Mouse (Mus musculus): ENCODE data around the gene Flot1. TPM values are rescaled to one million over a fixed set of nuclear protein-coding genes. Genes with fewer than 3 reads are reported as not detected.
A peak's percentile ranks its signal among the peaks of the same experiment; 100 is the strongest.
"Not testable (repeated sequence)": the region's sequence is repeated elsewhere in the genome, so short reads cannot be mapped to it uniquely, and the experiment has no call there.

Gene Flot1
- polyA plus RNA-seq, 1 experiment from 2014 or later: 53.7 TPM

GRCm38 (mm10) chr17:35832400-35833238, 9.6 kb downstream of the Flot1 start:
- Histone ChIP-seq H3K9ac (no peak overlapping the region), H3K36me3 (replicated peaks) (peaks cover 60% of the 10 kb centered on the region), H3K27me3 (no peaks in the 10 kb centered on the region), H3K4me3 (replicated peaks) (no peak overlapping the region), H3K4me2 (no peak overlapping the region), H3K27ac (no peak overlapping the region), H3K4me1 (peaks cover 36% of the 10 kb centered on the region), H3K9me3 (no peaks in the 10 kb centered on the region)
- no peak for ATAC-seq (ENCODE audit: low FRiP score)
- WGBS: 70% methylated on average over 8 of the region's 8 CpGs

GRCm38 (mm10) chr17:35833239-35833751, 10.3 kb downstream of the Flot1 start:
- Histone ChIP-seq H3K4me1 (peaks cover 36% of the 10 kb centered on the region), H3K4me3 (replicated peaks) (no peak overlapping the region), H3K27ac (no peak overlapping the region), H3K36me3 (replicated peaks) (peaks cover 54% of the 10 kb centered on the region), H3K9ac (no peak overlapping the region), H3K27me3 (no peaks in the 10 kb centered on the region), H3K4me2 (no peak overlapping the region; the same call in 1 of the 2 replicates), H3K9me3 (no peaks in the 10 kb centered on the region)
- 24% methylated on average over 5 of the region's 5 CpGs for WGBS
- no peak for ATAC-seq (ENCODE audit: low FRiP score)

- peak overlapping the region; percentile 80 for H3K4me2 ChIP-seq
- H3K4me3 ChIP-seq (replicated peaks): peak overlapping the region; percentile 20; the same call in 1 of the 2 replicates
- peak overlapping the region; percentile 38; the same call in 1 of the 2 replicates for H3K27ac ChIP-seq
- H3K4me1 ChIP-seq: peaks cover 38% of the 10 kb centered on the region
- no peaks in the 10 kb centered on the region for H3K27me3 ChIP-seq
- H3K9me3 ChIP-seq: no peaks in the 10 kb centered on the region
- H3K9ac ChIP-seq: no peak overlapping the region
- H3K36me3 ChIP-seq (replicated peaks): peaks cover 54% of the 10 kb centered on the region
- no peak for ATAC-seq (ENCODE audit: low FRiP score)
- 56% methylated on average over 5 of the region's 5 CpGs for WGBS
Measured at GRCm38 (mm10) chr17:35833894-35834293, 10.9 kb downstream of the Flot1 start.

GRCm38 (mm10) chr17:35834696-35835422, 11.8 kb downstream of the Flot1 start:
- ATAC-seq (ENCODE audit: low FRiP score): no peak
- Histone ChIP-seq H3K36me3 (replicated peaks) (peaks cover 54% of the 10 kb centered on the region), H3K9me3 (no peaks in the 10 kb centered on the region), H3K9ac (peak overlapping the region; percentile 99), H3K4me3 (replicated peaks) (peak overlapping the region; percentile 82), H3K4me2 (peak overlapping the region; percentile 80), H3K27me3 (no peaks in the 10 kb centered on the region), H3K4me1 (peaks cover 43% of the 10 kb centered on the region), H3K27ac (0 out of 2 replicates have a peak overlapping the region, but pooled peaks have one; percentile 56)
- 77% methylated on average over 26 of the region's 26 CpGs for WGBS

- peak overlapping the region; percentile 80 for H3K4me2 ChIP-seq
- peak overlapping the region; percentile 99 for H3K9ac ChIP-seq
- 80% methylated on average over 26 of the region's 26 CpGs for WGBS
- 0 out of 2 replicates have a peak overlapping the region, but pooled peaks have one; percentile 56 for H3K27ac ChIP-seq
- H3K27me3 ChIP-seq: no peaks in the 10 kb centered on the region
- H3K9me3 ChIP-seq: no peaks in the 10 kb centered on the region
- H3K4me3 ChIP-seq (replicated peaks): peak overlapping the region; percentile 82
- H3K36me3 ChIP-seq (replicated peaks): peaks cover 54% of the 10 kb centered on the region
- no peak for ATAC-seq (ENCODE audit: low FRiP score)
- peaks cover 36% of the 10 kb centered on the region for H3K4me1 ChIP-seq
Measured at GRCm38 (mm10) chr17:35835424-35836140, 12.6 kb downstream of the Flot1 start.

GRCm38 (mm10) chr17:35836178-35836965, 13.3 kb downstream of the Flot1 start:
- no peaks in the 10 kb centered on the region for H3K9me3 ChIP-seq
- peaks cover 34% of the 10 kb centered on the region for H3K4me1 ChIP-seq
- peak overlapping the region; percentile 82 for H3K4me3 ChIP-seq (replicated peaks)
- no peak for ATAC-seq (ENCODE audit: low FRiP score)
- peaks cover 53% of the 10 kb centered on the region for H3K36me3 ChIP-seq (replicated peaks)
- WGBS: 8% methylated on average over 24 of the region's 24 CpGs
- H3K9ac ChIP-seq: peak overlapping the region; percentile 99
- H3K27me3 ChIP-seq: no peaks in the 10 kb centered on the region
- H3K27ac ChIP-seq: peak overlapping the region; percentile 99
- H3K4me2 ChIP-seq: peak overlapping the region; percentile 80

- Histone ChIP-seq H3K36me3 (replicated peaks) (peaks cover 47% of the 10 kb centered on the region), H3K4me1 (peaks cover 36% of the 10 kb centered on the region), H3K9ac (peak overlapping the region; percentile 99), H3K9me3 (no peaks in the 10 kb centered on the region), H3K27me3 (no peaks in the 10 kb centered on the region), H3K4me3 (replicated peaks) (peak overlapping the region; percentile 82), H3K27ac (peak overlapping the region; percentile 99), H3K4me2 (peak overlapping the region; percentile 80)
- 1% methylated on average over 25 of the region's 25 CpGs for WGBS
- ATAC-seq (ENCODE audit: low FRiP score): peak; percentile 53
Measured at GRCm38 (mm10) chr17:35836991-35837422, 14.0 kb downstream of the Flot1 start.

GRCm38 (mm10) chr17:35837487-35837886, 14.5 kb downstream of the Flot1 start:
- Histone ChIP-seq H3K9me3 (no peaks in the 10 kb centered on the region), H3K27me3 (no peaks in the 10 kb centered on the region), H3K36me3 (replicated peaks) (peaks cover 43% of the 10 kb centered on the region), H3K9ac (peak overlapping the region; percentile 99), H3K4me3 (replicated peaks) (peak overlapping the region; percentile 82), H3K4me1 (peaks cover 41% of the 10 kb centered on the region), H3K4me2 (peak overlapping the region; percentile 80), H3K27ac (peak overlapping the region; percentile 99)
- WGBS: under 1% methylated on average over 18 of the region's 18 CpGs
- ATAC-seq (ENCODE audit: low FRiP score): no peak

GRCm38 (mm10) chr17:35838122-35838544, 15.1 kb downstream of the Flot1 start, which contains the start of gene Tubb5:
Gene Tubb5 (minus strand): TSS chr17:35838306.
- H3K36me3 ChIP-seq (replicated peaks): peaks cover 37% of the 10 kb centered on the region
- peak within 1 kb of the TSS; percentile 99 for H3K9ac ChIP-seq
- WGBS: under 1% methylated on average over 29 of the region's 29 CpGs

GRCm38 (mm10) chr17:35838570-35838969, 15.5 kb downstream of the Flot1 start:
- peak overlapping the region; percentile 82 for H3K4me3 ChIP-seq (replicated peaks)
- peaks cover 32% of the 10 kb centered on the region for H3K36me3 ChIP-seq (replicated peaks)
- ATAC-seq (ENCODE audit: low FRiP score): peak; percentile 13; the same call in 1 of the 2 replicates
- H3K4me2 ChIP-seq: peak overlapping the region; percentile 59
- H3K27me3 ChIP-seq: no peaks in the 10 kb centered on the region
- peak overlapping the region; percentile 99 for H3K27ac ChIP-seq
- H3K4me1 ChIP-seq: peaks cover 46% of the 10 kb centered on the region
- H3K9ac ChIP-seq: peak overlapping the region; percentile 99
- no peaks in the 10 kb centered on the region for H3K9me3 ChIP-seq
- WGBS: 3% methylated on average over 5 of the region's 5 CpGs

More at GRCm38 (mm10) chr17:35838122-35838544, 15.1 kb downstream of the Flot1 start, which contains the start of gene Tubb5:
- ATAC-seq (ENCODE audit: low FRiP score): peak; percentile 81
- H3K4me1 ChIP-seq: peaks cover 45% of the 10 kb centered on the region
- no peaks in the 10 kb centered on the region for H3K9me3 ChIP-seq
- no peaks in the 10 kb centered on the region for H3K27me3 ChIP-seq
- H3K4me3 ChIP-seq (replicated peaks): peak within 1 kb of the TSS; percentile 82
- peak within 1 kb of the TSS; percentile 80 for H3K4me2 ChIP-seq
- peak within 1 kb of the TSS; percentile 99 for H3K27ac ChIP-seq

- Histone ChIP-seq H3K4me2 (peak overlapping the region; percentile 59), H3K4me1 (peaks cover 43% of the 10 kb centered on the region), H3K36me3 (replicated peaks) (peaks cover 28% of the 10 kb centered on the region), H3K27ac (peak overlapping the region; percentile 99), H3K9ac (peak overlapping the region; percentile 99), H3K4me3 (replicated peaks) (peak overlapping the region; percentile 82)
- not testable (repeated sequence) for H3K27me3 ChIP-seq; H3K9me3 ChIP-seq; ATAC-seq (ENCODE audit: low FRiP score)
- 50% methylated on average over 3 of the region's 3 CpGs for WGBS
Measured at GRCm38 (mm10) chr17:35839002-35839401, 16.0 kb downstream of the Flot1 start.

Data from forebrain, embryonic 12.5 days (tissue).